Mouse (Mus musculus) midbrain, embryonic 14.5 days (tissue): ENCODE data around the gene Ormdl2. TPM values are rescaled to one million over a fixed set of nuclear protein-coding genes. Genes with fewer than 3 reads are reported as not detected.
"Not testable (repeated sequence)": the region's sequence is repeated elsewhere in the genome, so short reads cannot be mapped to it uniquely, and the experiment has no call there.

Source experiments
- ATAC-seq: fragments of 200-750 bp; cut with Nextera tagmentation; 2 replicates; pipeline ENCODE4 v1.8.0; 2017; ENCODE audit warnings: moderate number of reproducible peaks, moderate library complexity; ENCODE audit not compliant: low FRiP score, low TSS enrichment
- DNase-seq: peaks from one replicate; pipeline ENCODE4 v3.0.0-alpha.2; 2015
- H3K27ac ChIP-seq: fragments of 300-500 bp; sonication (generic); replicated peaks from 2 replicates; pipeline ENCODE4 v1.5.1; 2014; ENCODE audit warnings: mild to moderate bottlenecking, low read depth, low read length, moderate library complexity
- H3K27me3 ChIP-seq: fragments of 300-500 bp; sonication (generic); 2 replicates; pipeline ENCODE4 v1.6.1; 2014; ENCODE audit warnings: low read length, control low read depth, mixed read lengths; ENCODE audit not compliant: control insufficient read depth, insufficient read depth
- H3K36me3 ChIP-seq: fragments of 300-500 bp; sonication (generic); 2 replicates; pipeline ENCODE4 v1.6.1; 2014; ENCODE audit warnings: low read length, control low read depth; ENCODE audit not compliant: control insufficient read depth, insufficient read depth
- H3K4me1 ChIP-seq: fragments of 300-500 bp; sonication (generic); 2 replicates; pipeline ENCODE4 v1.6.1; 2014; ENCODE audit warnings: mild to moderate bottlenecking, antibody characterized with exemption, low read length, control low read depth; ENCODE audit not compliant: control insufficient read depth, insufficient read depth
- H3K4me2 ChIP-seq: fragments of 300-500 bp; sonication (generic); 2 replicates; pipeline ENCODE4 v1.6.1; 2014; ENCODE audit warnings: mild to moderate bottlenecking, low read length, moderate library complexity
- H3K4me3 ChIP-seq: fragments of 300-500 bp; sonication (generic); replicated peaks from 2 replicates; pipeline ENCODE4 v1.5.1; 2014; ENCODE audit warnings: low read depth, low read length
- H3K9ac ChIP-seq: fragments of 300-500 bp; sonication (generic); replicated peaks from 2 replicates; pipeline ENCODE4 v1.6.1; 2014; ENCODE audit warnings: mild to moderate bottlenecking, low read length, moderate library complexity
- H3K9me3 ChIP-seq: fragments of 300-500 bp; sonication (generic); 2 replicates; pipeline ENCODE4 v1.6.1; 2016; ENCODE audit warnings: low read length, control low read depth, mixed read lengths; ENCODE audit not compliant: control insufficient read depth
- WGBS: fragments of 180-500 bp; shearing (Covaris S2); extraction: QIAGEN DNeasy Blood & Tissue Kit; methylation state at CpG from one replicate; pipeline ENCODE4 v1.1.7; 2014; 5-methylcytosine and 5-hydroxymethylcytosine counted together
- polyA plus RNA-seq: library from polyadenylated mRNA; unstranded; fragments of >200 nt; fragmentation: Nextera tagmentation; extraction: Ambion mirVana; gene quantifications from 2 replicates; pipeline ENCODE4 v1.2.1, GENCODE M21; 2014

Ormdl2 gene
- polyA plus RNA-seq, 1 experiment from 2014 or later = 24.8 TPM

DNA sequence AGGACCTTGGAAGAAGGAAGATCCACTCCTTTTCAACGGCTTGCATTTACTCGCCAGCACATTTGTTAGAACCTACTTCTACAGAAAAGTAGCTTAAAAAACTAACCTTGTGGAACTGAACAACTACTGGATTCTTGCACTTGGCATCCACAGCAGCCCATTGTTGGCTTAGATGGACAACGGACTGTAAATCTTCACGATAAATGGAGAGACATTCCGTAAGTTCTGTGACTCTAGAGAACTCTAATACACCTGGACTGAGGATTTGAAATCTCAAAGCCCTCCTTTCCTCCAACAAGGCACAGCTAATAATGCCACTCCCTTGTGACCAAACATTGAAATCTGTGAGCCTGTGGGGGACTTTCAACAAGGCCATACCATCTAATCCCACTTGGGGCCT, 21.8 kb upstream of the Ormdl2 start:
- WGBS = 94% methylated on average over 5 of the region's 5 CpGs
- DNase-seq (no peak), ATAC-seq (no peak)
- no peaks in the 10 kb centered on the region for H3K9me3 ChIP-seq
- H3K36me3 ChIP-seq = peaks cover 66% of the 10 kb centered on the region
- no peaks in the 10 kb centered on the region for H3K27me3 ChIP-seq
- H3K4me3 ChIP-seq = no peak overlapping the region
- H3K4me1 ChIP-seq = no peaks in the 10 kb centered on the region
- no peak overlapping the region for H3K9ac ChIP-seq
- no peak overlapping the region for H3K4me2 ChIP-seq
- H3K27ac ChIP-seq = no peak overlapping the region

DNA sequence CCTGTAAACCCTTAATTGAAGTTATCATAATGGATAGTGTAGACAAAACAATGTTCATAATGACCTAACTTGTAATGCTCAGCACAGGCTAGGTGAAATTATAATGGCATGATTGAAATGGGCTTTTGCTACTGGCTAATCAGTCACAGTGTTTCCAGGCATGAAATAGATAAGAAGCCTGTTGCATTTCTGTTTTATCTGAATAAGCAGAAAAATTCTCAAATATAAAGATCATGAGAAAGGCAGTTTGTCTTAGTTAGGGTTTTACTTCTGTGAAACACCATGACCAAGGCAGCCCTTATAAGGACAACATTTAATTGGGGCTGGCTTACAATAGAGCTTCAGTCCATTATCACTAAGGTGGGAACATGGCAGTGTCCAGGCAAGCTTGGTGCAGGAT, 19.2 kb upstream of the Ormdl2 start:
- H3K36me3 ChIP-seq = peaks cover 67% of the 10 kb centered on the region

GRCm38 (mm10) chr10:128839434-128839833, 18.0 kb upstream of the Ormdl2 start:
- Histone ChIP-seq H3K4me1 (no peaks in the 10 kb centered on the region), H3K4me2 (no peak overlapping the region), H3K36me3 (peaks cover 68% of the 10 kb centered on the region), H3K27me3 (no peaks in the 10 kb centered on the region), H3K4me3 (no peak overlapping the region), H3K27ac (no peak overlapping the region), H3K9me3 (no peaks in the 10 kb centered on the region), H3K9ac (no peak overlapping the region)
- ATAC-seq = no peak
- DNase-seq = no peak

More for the DNA sequence above, 19.2 kb upstream of the Ormdl2 start:
- no peak for ATAC-seq
- Histone ChIP-seq H3K4me1 (no peaks in the 10 kb centered on the region), H3K9ac (no peak overlapping the region), H3K9me3 (no peaks in the 10 kb centered on the region), H3K27me3 (no peaks in the 10 kb centered on the region), H3K27ac (no peak overlapping the region), H3K4me2 (no peak overlapping the region), H3K4me3 (no peak overlapping the region)
- no peak for DNase-seq

- ATAC-seq (no peak), DNase-seq (no peak)
- Histone ChIP-seq H3K4me3 (no peak overlapping the region), H3K36me3 (peaks cover 59% of the 10 kb centered on the region), H3K4me2 (no peak overlapping the region), H3K27me3 (no peaks in the 10 kb centered on the region), H3K9me3 (no peaks in the 10 kb centered on the region), H3K9ac (no peak overlapping the region), H3K27ac (no peak overlapping the region), H3K4me1 (no peaks in the 10 kb centered on the region)
Measured at GRCm38 (mm10) chr10:128837400-128837799, 16.0 kb upstream of the Ormdl2 start.

DNA sequence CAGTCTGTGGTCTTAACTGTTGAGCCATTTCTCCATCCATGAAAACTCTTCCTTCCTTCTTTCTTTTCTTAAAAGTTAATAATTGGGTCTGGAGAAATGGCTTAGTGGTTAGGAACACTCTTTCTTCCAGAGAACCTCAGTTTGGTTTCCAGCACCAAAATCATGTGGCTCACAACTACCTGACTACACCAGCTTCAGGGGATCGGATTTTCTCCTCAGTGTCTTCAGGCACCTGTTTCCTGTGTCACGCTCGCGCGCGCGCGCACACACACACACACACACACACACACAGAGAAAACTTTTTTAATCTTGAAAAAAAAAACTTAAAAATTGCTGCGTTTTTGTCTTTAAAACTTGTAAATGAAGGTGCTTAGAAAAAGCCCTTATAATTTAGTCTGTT, 2.4 kb upstream of the Ormdl2 start:
- Histone ChIP-seq H3K4me1 (peaks cover 7% of the 10 kb centered on the region), H3K36me3 (peaks cover 29% of the 10 kb centered on the region), H3K9me3 (no peaks in the 10 kb centered on the region), H3K27ac (no peak overlapping the region), H3K4me2 (no peak overlapping the region), H3K9ac (no peak overlapping the region), H3K27me3 (no peaks in the 10 kb centered on the region), H3K4me3 (no peak overlapping the region)
- WGBS = 99% methylated on average over 9 of the region's 9 CpGs
- DNase-seq (no peak), ATAC-seq (no peak)

DNA sequence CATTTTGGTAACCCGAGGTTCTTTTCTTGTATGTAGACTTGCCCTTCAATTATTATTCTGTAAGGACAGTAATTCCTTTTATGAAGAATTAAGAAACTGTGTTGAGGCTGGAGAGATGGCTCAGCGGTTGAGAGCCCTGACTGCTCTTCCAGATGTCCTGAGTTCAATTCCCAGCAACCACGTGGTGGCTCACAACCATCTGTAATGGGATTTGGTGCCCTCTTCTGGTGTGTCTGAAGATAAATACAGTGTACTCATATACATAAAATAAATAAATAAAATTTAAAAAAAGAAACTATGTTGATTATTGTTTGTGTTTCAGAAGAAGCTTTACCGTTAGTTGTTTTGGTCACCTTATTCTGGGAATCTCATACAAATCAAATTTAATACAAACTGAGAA, 1.6 kb upstream of the Ormdl2 start:
- not testable (repeated sequence) for H3K9ac ChIP-seq, H3K9me3 ChIP-seq, H3K27ac ChIP-seq, H3K27me3 ChIP-seq, DNase-seq, H3K4me1 ChIP-seq, ATAC-seq
- Histone ChIP-seq H3K36me3 (peaks cover 31% of the 10 kb centered on the region), H3K4me2 (peak overlapping the region; percentile 69), H3K4me3 (peak overlapping the region; percentile 67; the same call in 1 of the 2 replicates)
- WGBS = 83% methylated on average over 4 of the region's 4 CpGs

- Histone ChIP-seq H3K27me3 (no peaks in the 10 kb centered on the region), H3K9ac (peak overlapping the region; percentile 62), H3K9me3 (no peaks in the 10 kb centered on the region), H3K4me1 (peaks cover 7% of the 10 kb centered on the region), H3K36me3 (peaks cover 41% of the 10 kb centered on the region), H3K4me3 (peak overlapping the region; percentile 67), H3K27ac (no peak overlapping the region), H3K4me2 (peak overlapping the region; percentile 69)
- no peak for DNase-seq
- ATAC-seq = no peak
- WGBS = 5% methylated on average over 13 of the region's 13 CpGs
Measured at GRCm38 (mm10) chr10:128822135-128822534, 690 bp upstream of the Ormdl2 start.

DNA sequence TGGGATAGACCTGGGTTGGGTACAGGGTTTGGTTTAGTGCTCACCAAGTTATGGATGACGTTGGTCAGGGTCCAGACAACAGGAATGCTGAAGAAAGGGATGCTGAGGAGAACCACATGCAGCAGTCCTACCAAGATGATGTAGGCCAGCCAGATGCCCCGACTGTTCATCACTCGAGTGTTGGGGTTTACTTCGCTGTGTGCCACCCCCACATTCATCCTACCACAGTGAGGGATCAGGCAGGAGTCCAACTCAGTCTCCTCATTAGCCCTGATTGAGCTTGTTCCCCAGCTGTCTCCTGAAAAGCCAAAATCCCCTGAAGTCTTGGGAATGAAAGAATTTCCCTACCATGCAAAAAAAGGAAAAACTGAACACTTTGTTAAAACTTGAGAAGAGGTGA, 1.2 kb downstream of the Ormdl2 start:
- peaks cover 52% of the 10 kb centered on the region for H3K36me3 ChIP-seq
- WGBS = 96% methylated on average over 4 of the region's 4 CpGs
- DNase-seq (no peak), ATAC-seq (no peak)
- H3K4me3 ChIP-seq = no peak overlapping the region
- no peak overlapping the region for H3K4me2 ChIP-seq
- no peak overlapping the region for H3K27ac ChIP-seq
- H3K27me3 ChIP-seq = no peaks in the 10 kb centered on the region
- H3K9ac ChIP-seq = no peak overlapping the region
- no peaks in the 10 kb centered on the region for H3K9me3 ChIP-seq
- H3K4me1 ChIP-seq = peaks cover 7% of the 10 kb centered on the region

DNA sequence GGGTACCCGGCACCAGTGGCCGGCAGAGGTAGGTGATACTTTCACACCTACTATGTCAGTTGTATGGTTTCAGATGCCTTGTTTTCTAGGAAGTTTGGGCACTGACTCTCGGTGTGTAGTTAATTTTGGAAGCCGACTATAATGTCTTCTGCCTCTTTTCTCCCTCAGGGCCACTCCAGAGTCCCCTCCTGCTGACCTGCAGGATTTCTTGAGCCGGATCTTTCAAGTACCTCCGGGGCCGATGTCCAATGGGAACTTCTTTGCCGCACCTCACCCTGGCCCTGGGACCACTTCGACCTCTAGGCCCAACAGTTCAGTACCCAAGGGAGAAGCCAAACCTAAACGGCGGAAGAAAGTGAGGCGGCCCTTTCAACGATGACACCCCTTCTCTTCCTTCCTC, 4.4 kb downstream of the Ormdl2 start, which contains the start of gene Sarnp:
Gene Sarnp, plus strand, starts transcription at position 301 of the 400 bp plus-strand sequence.
- DNase-seq (no peak), ATAC-seq (no peak)
- peaks cover 68% of the 10 kb centered on the region for H3K36me3 ChIP-seq
- WGBS = 91% methylated on average over 13 of the region's 13 CpGs
- H3K4me2 ChIP-seq = no peak within 1 kb of the TSS
- H3K27me3 ChIP-seq = no peaks in the 10 kb centered on the region
- H3K9me3 ChIP-seq = no peaks in the 10 kb centered on the region
- H3K27ac ChIP-seq = no peak within 1 kb of the TSS
- H3K9ac ChIP-seq = no peak within 1 kb of the TSS
- no peak within 1 kb of the TSS for H3K4me3 ChIP-seq
- no peaks in the 10 kb centered on the region for H3K4me1 ChIP-seq
